Mouse (Mus musculus): Measurements from ENCODE around the gene Nf2.

The Nf2 gene

DNA sequence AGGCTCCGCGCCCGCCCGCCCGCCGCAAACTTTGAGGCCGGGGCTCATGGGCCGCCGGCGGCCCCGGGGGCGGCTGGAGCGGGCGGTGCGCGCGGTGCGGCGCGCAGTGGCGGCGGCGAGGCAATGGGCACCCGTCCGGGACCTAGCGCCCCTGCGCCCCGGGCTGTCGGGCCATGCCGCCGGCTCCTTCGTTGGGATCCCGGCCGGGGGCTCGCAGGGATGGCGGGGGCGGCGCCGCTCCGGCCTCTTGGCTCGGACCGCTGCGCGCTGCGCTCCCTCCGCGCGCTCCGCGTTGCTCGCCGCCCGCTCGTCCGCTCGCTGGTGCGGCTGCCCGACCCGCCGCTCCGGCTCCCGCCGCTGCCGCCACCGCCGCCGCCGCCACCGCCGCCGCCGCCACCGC, 102.6 kb downstream of the Nf2 start, which contains the start of gene Cabp7:
TSS of gene Cabp7 (minus strand) at position 46 of the 400 bp plus-strand sequence.
- DNase-seq (ENCODE audit: low read depth, low spot score) = no peak

DNA sequence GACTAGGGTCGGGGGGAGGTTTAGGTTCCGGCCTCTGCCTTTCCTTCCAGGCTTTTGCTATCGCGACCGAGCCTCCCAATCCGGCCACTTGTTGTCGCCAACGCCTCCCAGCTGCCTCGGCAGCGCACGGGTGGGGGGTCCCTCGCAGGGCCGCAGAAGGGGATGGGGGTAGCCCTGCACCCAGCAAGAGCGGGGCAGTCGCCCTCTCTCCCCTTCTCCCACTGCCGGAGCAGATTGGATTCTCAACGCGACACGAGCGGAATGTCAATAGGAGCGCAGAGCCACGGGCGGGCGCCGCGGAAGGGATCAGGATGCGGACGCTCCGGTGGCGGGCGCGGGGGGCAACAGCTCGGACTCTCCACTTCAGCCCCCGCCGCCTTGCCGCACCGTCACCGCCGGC, 103.4 kb downstream of the Nf2 start:
- no peak for DNase-seq (ENCODE audit: low read depth, low spot score)

DNA sequence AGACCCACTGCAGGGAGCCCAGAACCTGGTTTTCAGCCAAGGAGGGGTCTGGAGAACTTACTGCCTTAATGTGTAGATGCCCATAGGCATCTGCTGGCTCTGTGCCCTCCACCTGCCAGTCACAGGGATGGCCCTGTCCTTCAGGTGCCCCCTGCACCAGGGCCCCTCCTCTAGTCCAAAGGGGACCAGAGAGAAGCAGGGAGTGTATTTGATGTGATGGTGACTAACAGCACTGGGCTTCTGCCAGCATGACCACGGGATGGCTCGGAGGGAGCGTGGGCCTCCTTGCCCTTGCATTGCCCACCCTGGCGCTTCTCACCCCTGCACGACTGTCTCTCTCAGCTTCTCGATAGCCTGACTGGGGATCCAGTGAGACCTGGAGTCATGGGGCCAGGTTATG, 104.6 kb downstream of the Nf2 start:
- DNase-seq (ENCODE audit: low read depth, low spot score) = peak; percentile 50

DNA sequence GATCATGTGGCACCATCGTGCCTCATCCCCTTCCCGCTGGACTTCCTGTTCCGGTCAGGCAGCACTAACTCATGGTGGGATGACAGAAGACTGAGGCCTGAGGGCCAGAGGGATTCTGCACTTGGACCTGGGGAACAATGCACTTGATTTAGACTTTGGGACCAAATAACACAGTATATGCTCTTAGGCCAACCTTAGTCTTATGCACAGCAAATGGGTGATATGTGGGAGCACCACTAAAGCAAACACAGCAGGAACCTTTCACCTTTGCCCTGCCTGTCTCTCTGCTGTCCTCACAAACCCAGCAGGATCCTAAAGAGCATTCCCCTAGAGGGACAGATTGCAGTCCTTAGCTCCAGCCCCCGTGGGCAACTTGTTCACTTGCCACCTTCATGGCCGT, 108.6 kb downstream of the Nf2 start:
- DNase-seq (ENCODE audit: low read depth, low spot score) = no peak

DNA sequence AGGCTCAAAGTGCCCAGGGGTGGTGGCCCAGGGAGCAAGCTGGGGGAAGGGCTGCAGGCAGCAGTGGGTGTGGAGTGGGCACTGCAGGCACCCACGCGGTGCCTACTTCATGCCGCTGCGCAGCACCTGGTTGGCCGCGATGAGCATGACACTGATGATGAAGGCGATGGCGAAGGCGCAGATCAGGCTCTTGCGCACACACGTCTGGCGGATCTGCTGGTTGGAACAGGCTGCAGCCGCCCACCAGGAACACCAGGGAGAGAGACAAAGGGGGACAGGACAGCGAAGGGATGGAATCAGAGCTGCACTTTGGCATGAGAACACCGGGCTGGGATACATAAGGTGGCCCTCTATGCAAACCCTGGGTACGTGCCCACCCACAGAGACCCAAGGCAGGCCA, 110.6 kb downstream of the Nf2 start:
- DNase-seq (ENCODE audit: low read depth, low spot score) = no peak

DNA sequence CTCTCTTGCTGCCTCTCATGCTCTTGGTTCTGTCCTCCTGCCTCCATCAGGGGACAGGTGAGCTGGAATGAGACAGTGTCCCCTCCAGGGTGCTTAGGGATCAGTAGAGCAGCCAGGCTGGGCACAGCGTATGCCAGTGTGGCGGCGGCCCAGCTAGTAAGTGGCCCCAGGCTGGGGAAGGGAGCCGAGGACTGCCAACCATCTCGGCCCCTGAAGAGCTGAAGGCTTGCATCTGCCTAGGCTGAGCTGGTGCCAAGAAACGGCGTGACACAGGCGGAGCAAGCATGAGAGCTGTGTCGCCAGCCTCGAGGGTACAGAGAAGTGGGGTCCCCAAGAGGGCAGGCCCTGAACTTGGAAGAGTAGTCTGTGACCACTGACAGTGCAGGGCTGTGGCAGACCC, 111.7 kb downstream of the Nf2 start:
- no peak for DNase-seq (ENCODE audit: low read depth, low spot score)

DNA sequence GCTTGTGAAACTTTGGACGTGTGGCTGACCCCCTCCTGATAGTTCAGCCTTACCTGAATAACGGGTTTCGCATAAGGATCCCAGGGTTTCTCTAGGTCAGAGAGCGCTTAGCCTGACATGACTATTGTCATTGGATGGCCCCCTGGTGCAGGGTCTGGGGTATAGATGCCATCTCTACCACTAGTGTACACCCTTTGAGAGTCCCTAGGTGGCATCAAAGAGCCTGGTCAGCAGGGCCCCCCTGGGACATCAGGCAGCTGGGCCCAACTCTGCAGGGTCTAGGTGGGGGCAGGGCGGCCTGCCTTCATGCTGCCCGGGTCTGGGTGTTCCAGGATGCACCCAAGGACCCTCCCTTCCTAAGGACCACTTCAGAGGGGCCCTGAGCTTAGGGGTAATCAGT, 113.0 kb downstream of the Nf2 start:
- DNase-seq (ENCODE audit: low read depth, low spot score) = no peak

DNA sequence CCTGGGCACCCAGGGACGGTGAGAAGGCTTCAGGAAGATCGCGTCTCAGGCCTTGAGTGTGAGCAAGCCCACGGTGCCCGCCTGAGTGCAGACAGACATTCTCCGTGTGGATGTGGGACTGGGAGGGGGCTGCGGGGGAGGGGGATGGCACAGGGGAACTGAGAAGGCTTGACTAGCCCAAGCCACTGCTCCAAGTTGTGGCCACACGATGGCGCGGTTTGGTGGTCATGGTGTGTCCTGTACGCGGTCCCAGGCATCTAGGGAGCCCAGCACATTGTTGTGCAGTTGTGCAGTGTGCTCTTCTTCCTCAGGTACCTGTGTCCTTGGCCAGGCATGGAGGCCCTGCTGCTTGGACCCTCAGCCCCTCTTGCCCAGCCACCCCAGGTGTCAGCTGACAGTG, 115.2 kb downstream of the Nf2 start:
- no peak for DNase-seq (ENCODE audit: low read depth, low spot score)

DNA sequence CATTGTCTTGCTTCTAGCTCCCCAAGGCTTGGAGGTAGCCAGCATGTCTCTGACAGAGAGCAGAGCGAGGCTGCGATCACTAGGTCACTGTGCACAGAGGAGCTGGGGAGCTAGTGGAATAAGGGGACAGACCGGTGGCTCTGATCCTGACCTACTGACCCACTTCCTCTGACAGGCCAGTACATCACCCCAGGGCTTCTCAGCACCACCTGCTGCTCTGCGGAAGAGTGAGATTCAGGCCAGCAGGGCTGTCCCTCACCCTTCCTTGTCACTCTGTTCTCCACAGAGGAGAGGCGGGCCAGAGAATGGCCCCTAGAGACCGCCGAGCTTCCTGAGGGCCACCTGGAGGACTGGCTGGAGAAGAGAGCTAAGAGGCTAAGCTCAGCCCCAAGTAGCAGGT, 117.6 kb downstream of the Nf2 start:
- DNase-seq (ENCODE audit: low read depth, low spot score) = no peak

DNA sequence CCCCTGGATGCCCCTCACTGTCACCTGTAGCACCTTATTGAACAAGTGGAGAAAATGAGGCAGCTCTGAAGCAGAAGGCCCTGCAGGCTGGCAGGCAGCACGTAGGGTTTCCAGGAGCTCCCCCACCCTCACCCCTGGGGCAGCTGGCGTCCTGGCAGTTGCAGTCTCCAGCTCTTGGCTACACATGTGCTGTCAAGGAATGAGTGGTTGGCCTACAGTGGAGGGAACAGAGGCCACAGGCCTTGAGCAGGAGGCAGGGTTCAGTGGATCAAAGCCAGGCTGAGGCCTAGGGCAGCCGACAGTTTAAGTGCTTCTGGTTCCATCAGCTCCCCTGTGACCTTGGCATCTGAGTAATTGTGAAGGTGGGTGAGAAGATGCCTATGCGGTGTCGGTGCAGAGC, 118.4 kb downstream of the Nf2 start:
- DNase-seq (ENCODE audit: low read depth, low spot score) = no peak

DNA sequence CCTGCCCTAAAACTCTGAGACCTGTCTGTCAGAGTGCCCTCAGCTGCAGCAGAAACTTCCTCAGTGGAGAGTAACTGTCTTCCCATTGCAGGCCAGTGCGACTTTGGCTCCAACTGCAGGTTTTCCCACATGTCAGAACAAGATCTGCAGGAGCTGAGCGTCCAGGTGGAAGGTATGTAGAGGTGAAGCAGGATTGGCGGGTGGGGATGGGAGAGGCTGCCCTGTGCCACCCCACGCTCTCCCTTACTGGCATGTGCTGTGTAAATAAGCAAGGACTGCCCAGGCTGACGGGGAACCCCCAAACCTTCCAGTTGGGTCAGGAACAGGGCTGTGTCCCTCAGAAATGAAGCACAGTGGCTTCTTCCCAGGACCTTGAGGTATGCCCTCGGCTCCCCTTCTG, 119.2 kb downstream of the Nf2 start:
- no peak for DNase-seq (ENCODE audit: low read depth, low spot score)

DNA sequence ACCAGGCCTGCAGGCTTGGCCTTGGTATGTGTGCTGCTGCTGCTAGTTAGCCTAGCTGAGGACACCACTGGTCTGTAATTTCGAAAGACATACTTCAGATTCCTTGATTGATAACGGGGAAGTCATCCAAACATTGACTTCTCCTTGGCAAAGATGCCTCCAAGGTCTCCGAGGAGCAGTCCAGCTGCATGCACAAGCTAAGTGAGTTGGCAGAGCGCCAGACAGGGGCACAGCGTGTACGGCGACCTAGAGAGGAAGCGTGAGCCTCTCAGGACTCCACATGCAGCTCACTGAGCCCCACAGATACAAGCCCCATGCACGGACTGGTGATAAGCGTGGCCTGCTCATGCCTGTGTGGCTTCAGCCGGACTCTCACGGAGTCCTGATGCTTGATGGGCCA, 119.7 kb downstream of the Nf2 start:
- DNase-seq (ENCODE audit: low read depth, low spot score) = no peak

DNA sequence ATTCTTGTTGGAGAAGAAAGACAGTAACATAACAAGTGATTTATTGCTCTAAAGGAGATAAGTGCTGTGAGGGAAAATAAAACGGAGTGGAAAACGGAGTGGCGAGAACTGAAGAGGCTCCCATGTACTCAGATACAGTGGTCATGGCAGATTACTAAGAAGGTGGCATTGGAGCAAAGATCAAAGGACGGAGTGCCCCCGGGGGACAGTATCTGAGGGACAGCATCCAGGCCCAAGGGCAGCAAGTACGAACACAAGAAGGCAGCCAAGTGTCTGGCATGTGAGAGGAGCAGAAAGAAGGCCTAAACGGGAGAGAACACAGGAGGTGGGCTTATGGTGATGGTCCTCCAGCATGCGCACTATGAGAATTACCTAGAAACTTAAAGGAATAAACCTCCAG, 127.6 kb downstream of the Nf2 start:
- DNase-seq (ENCODE audit: low read depth, low spot score) = no peak

DNA sequence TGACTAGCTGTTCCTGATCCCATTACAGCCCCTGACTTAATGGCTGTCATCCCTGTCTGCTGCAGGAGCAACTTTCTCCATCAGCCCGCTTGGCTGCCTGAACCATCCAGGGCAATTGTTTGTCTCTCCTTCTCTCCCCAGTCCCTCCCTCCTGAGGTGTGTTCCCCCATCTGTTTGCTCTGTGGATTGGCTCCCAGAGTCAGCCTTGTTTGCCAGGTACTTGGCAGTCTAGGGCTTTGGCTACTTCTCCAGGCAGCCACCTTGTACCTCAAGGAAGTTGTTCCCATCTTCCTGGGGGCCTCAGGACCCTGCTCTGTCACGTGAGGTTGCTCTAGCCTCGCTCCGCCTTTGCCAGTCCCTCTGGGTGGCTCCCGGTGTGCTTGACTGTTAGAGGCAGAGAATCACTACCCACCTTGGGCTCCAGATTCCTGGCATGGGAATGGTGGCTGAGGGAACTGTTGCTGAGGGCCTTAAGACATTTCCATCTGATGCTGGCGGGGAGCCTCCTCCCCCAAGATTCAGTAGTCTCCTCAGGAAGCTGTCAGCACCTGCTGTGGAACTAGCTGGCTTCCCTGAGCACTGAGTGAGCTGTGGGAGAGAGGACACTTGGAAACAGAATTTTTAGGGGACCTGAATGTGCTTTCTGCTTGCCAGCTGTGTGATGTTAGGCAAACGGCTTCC, 128.3 kb downstream of the Nf2 start:
- DNase-seq (ENCODE audit: low read depth, low spot score) = no peak

DNA sequence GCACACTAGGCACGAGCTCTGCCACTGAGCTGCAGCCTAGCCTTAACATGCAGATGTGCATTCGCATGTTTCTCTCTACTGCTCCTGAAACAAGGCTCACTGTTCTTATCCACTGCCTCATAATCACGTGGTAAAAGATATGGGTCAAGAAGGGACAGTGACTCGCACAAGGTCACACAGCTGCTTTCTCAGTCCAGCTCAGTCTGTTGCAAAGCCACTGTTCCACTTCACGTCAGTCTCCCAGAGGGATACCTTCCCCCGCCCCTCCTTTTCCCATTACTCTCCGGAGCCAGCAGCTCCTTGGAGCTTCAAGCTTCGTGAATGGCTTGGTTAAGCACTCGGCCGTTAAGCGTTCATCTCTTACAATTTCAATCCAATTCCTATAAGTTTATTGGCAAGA, 128.9 kb downstream of the Nf2 start:
- no peak for DNase-seq (ENCODE audit: low read depth, low spot score)

DNA sequence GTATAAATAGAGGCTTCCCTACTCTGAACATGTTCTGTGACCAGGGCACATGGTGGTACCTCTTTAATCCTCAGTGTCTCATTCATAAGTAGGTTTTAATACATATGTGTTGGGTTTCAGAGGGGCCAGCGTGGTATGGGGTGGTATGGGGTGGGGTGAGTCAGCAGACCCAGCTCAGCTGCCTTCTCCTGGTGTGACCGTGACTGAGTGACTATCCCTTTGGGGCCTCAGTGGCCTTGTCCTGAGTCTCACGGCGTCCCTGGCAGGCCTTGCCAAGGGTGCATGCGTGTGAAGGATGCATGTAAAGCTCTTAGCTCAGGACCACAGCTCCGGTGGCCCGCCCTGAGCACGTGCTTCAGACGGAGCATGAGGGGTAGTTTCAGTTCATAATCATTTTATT, 129.4 kb downstream of the Nf2 start:
- DNase-seq (ENCODE audit: low read depth, low spot score) = no peak

DNA sequence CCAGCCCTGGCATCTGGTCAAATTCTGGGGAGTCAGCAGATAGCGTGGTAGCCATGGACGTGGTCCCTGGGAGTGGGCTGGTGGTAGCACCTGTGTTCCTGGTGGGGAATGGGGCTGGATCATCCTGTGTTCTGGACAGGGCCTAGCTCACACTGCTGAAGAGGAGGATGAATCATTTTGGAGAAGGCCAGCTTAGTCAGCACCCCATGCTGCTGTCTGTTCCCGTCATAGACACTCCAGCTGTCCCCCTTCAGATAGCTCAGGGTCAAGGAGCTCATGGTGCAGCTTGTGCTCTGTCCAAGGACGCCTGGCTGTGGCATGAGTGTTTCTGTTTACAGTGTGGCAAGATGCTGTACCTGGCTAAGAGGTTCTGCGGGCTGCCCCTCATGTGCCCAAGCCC, 130.8 kb downstream of the Nf2 start:
- DNase-seq (ENCODE audit: low read depth, low spot score) = no peak

DNA sequence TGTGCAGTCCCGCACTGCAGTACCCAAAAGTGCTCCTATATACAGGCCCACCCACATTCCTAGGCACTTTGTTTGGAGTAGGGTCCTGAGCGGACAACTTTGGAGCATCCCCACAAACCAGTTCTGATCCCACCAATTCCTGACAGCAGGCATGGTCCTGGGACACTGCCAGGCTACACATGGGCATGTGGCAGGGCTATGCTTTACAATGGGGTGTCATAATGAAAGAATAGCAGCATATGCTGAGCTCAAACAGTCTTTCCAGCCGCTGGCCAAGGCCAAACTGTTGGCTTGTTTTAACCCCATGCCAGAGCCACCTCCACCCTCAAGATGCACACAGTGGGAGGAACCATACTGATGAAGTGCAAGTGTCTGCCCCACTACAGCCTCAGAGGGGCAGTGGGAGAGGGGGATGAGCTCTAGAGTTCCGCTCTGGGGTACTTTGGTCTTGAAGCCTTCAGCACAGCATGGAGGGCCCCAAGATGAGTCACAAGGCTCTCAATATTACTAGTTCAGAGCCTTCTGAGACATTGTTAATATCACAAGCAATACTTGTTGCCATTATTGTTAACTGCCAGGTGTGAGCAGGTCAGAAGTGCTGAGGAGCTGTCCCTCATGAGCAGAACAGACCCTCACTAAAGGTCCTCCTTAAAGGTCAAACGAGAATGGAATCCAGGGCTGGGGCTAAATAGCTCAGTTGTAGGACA, 132.7 kb downstream of the Nf2 start:
- DNase-seq (ENCODE audit: low read depth, low spot score) = no peak

Data from 3T3-L1 (cell line).